ENCODE assay signal across 8 mouse cellular contexts in genomic region chr4:116824541-116825004, GRCm38 (mm10). TPM values are rescaled to one million over a fixed set of nuclear protein-coding genes. Genes with fewer than 3 reads are reported as not detected.
A peak's percentile ranks its signal among the peaks of the same experiment; 100 is the strongest.
DNase-seq lines count a peak whose midpoint lies in the region; ATAC-seq and TF ChIP-seq lines count a peak whose summit lies in the region.

No protein-coding gene starts in this region.

- peak; percentile 79 to 81 for DNase-seq in cerebellum, postnatal 36 days
- DNase-seq in gastrocnemius, adult 2 months, result peak; percentile 84
- DNase-seq in left cerebral cortex, postnatal 10 days (ENCODE audit: extremely low spot score in 1 of 2, low spot score in 2 of 2), result peak; percentile 69 to 72
- peak; percentile 73 to 77 for DNase-seq in right cerebral cortex, adult 2 months (ENCODE audit: low spot score in 2 of 2)
- peak; percentile 57 for DNase-seq in urinary bladder, postnatal 25 days (ENCODE audit: low spot score)

- TF ChIP-seq CTCF in gastrocnemius, adult 2 months (IDR thresholded peaks at IDR 0.05), result no peak

- peaks cover 19% of the 10 kb centered on the region for H3K4me1 ChIP-seq in hindbrain, embryonic 16.5 days (ENCODE audit: control insufficient read depth, insufficient read depth, low read depth, low read length)

- peak; percentile 83 for ATAC-seq in activated CD4-positive, CD25-positive, alpha-beta regulatory T cell, adult 4 months
- ATAC-seq in hindbrain, embryonic 16.5 days, result peak; percentile 81
- peak; percentile 47 for ATAC-seq in megakaryocyte, adult 5-6 weeks (ENCODE audit: poor library complexity, severe bottlenecking)

- peak overlapping the region; percentile 66 for H3K4me2 ChIP-seq in hindbrain, embryonic 16.5 days (ENCODE audit: low read length)

- H3K36me3 ChIP-seq in hindbrain, embryonic 16.5 days (ENCODE audit: control insufficient read depth, insufficient read depth, low read length), result no peaks in the 10 kb centered on the region

- 3% methylated on average over 29 of the region's 29 CpGs for WGBS in hindbrain, embryonic 16.5 days

- intact Hi-C loops in gastrocnemius, adult 2 months (cut with DNase I), result no loop called here
- intact Hi-C loops in left cerebral cortex, postnatal 10 days (cut with DNase I), result loop anchor here (10.0 kb wide), 1 partner anchor 310 kb away; the partner anchor contains the start of gene Plk3

- H3K4me3 ChIP-seq in gastrocnemius, adult 2 months, result peak overlapping the region; percentile 74
- peak overlapping the region; percentile 54 for H3K4me3 ChIP-seq in hindbrain, embryonic 16.5 days (ENCODE audit: low read length)

- H3K27ac ChIP-seq in gastrocnemius, adult 2 months, result peak overlapping the region; percentile 96
- H3K27ac ChIP-seq in hindbrain, embryonic 16.5 days (ENCODE audit: low read depth, low read length), result peak overlapping the region; percentile 79

- H3K27me3 ChIP-seq in hindbrain, embryonic 16.5 days (replicated peaks; ENCODE audit: control insufficient read depth, insufficient read depth, low read length), result peaks cover 13% of the 10 kb centered on the region

- H3K9me3 ChIP-seq in hindbrain, embryonic 16.5 days (ENCODE audit: control insufficient read depth, low read length), result no peaks in the 10 kb centered on the region

- H3K9ac ChIP-seq in hindbrain, embryonic 16.5 days (ENCODE audit: low read depth, low read length), result peak overlapping the region; percentile 71

RNA-seq across cellular contexts. Expression of gene Hpdl, which starts 3.1 kb away (rescaled TPM):
- polyA plus RNA-seq in activated CD4-positive, CD25-positive, alpha-beta regulatory T cell, adult 4 months (2017; shearing (Covaris generic)), result under 1 TPM; 0.70 to 0.85 TPM
- total RNA-seq in gastrocnemius, adult 2 months (2021), result 1 to 10 TPM; 1.5 to 1.9 TPM
- polyA plus RNA-seq in hindbrain, embryonic 16.5 days (2015; fragmentation: Nextera tagmentation; extraction: Ambion mirVana), result 2.1 and 2.3 TPM in 2 replicates
- total RNA-seq in left cerebral cortex, postnatal 10 days (2021), result under 1 TPM; 0.77 to 0.79 TPM
- not detected in 2 replicates for total RNA-seq in megakaryocyte, adult 5-6 weeks (2015)
- not detected in 2 replicates for total RNA-seq in megakaryocyte, adult 5-6 weeks (2017)

RNA-seq across cellular contexts. Expression of gene Mutyh, which starts 17.1 kb away (rescaled TPM):
- 10 to 100 TPM in 1 of 2 experiments, 1 to 10 TPM in 1; 9.2 to 15.0 TPM for polyA plus RNA-seq in activated CD4-positive, CD25-positive, alpha-beta regulatory T cell, adult 4 months (2017; shearing (Covaris generic))
- total RNA-seq in gastrocnemius, adult 2 months (2021), result 1 to 10 TPM in 1 of 2 experiments, under 1 TPM in 1; 0.87 to 1.8 TPM
- polyA plus RNA-seq in hindbrain, embryonic 16.5 days (2015; fragmentation: Nextera tagmentation; extraction: Ambion mirVana), result 6.8 and 9.1 TPM in 2 replicates
- 1 to 10 TPM; 2.0 to 3.5 TPM for total RNA-seq in left cerebral cortex, postnatal 10 days (2021)
- 5.3 and 10.8 TPM in 2 replicates for total RNA-seq in megakaryocyte, adult 5-6 weeks (2015)
- total RNA-seq in megakaryocyte, adult 5-6 weeks (2017), result 2.7 and 5.5 TPM in 2 replicates

RNA-seq across cellular contexts. Expression of gene Toe1, which starts 17.1 kb away (rescaled TPM):
- polyA plus RNA-seq in activated CD4-positive, CD25-positive, alpha-beta regulatory T cell, adult 4 months (2017; shearing (Covaris generic)), result 10 to 100 TPM; 23.7 to 29.3 TPM
- 1 to 10 TPM; 4.1 to 5.4 TPM for total RNA-seq in gastrocnemius, adult 2 months (2021)
- polyA plus RNA-seq in hindbrain, embryonic 16.5 days (2015; fragmentation: Nextera tagmentation; extraction: Ambion mirVana), result 29.6 and 30.1 TPM in 2 replicates
- total RNA-seq in left cerebral cortex, postnatal 10 days (2021), result 10 to 100 TPM; 15.2 to 16.1 TPM
- total RNA-seq in megakaryocyte, adult 5-6 weeks (2015), result 17.7 and 18.2 TPM in 2 replicates
- 31.9 and 41.1 TPM in 2 replicates for total RNA-seq in megakaryocyte, adult 5-6 weeks (2017)

RNA-seq across cellular contexts. Expression of gene Zswim5, which starts 52.6 kb away (rescaled TPM):
- polyA plus RNA-seq in activated CD4-positive, CD25-positive, alpha-beta regulatory T cell, adult 4 months (2017; shearing (Covaris generic)), result not detected
- under 1 TPM in 1 of 2 experiments, not detected in 1; 0.14 TPM for total RNA-seq in gastrocnemius, adult 2 months (2021)
- 4.1 and 4.8 TPM in 2 replicates for polyA plus RNA-seq in hindbrain, embryonic 16.5 days (2015; fragmentation: Nextera tagmentation; extraction: Ambion mirVana)
- 1 to 10 TPM; 7.6 to 8.4 TPM for total RNA-seq in left cerebral cortex, postnatal 10 days (2021)
- 0.02 and 0.16 TPM in 2 replicates for total RNA-seq in megakaryocyte, adult 5-6 weeks (2015)
- not detected in 2 replicates for total RNA-seq in megakaryocyte, adult 5-6 weeks (2017)

Comparison
In these comparisons a context has a peak if more than half of its experiments do, and no peak if none do; other contexts are left out.
1. Peak in every context shown above with its lines: DNase-seq, ATAC-seq, H3K4me3 ChIP-seq and H3K27ac ChIP-seq.